Mouse (Mus musculus): ENCODE results near the gene Foxl1. TPM values are rescaled to one million over a fixed set of nuclear protein-coding genes. Genes with fewer than 3 reads are reported as not detected.
A peak's percentile ranks its signal among the peaks of the same experiment; 100 is the strongest.

The Foxl1 gene
- polyA plus RNA-seq, 1 experiment from 2014 or later = 1.1 TPM

- Histone ChIP-seq H3K4me3 (no peak overlapping the region), H3K27ac (replicated peaks) (no peak overlapping the region), H3K36me3 (no peaks in the 10 kb centered on the region), H3K27me3 (ENCODE audit: low read depth, poor library complexity, severe bottlenecking) (no peaks in the 10 kb centered on the region), H3K9me3 (replicated peaks) (no peaks in the 10 kb centered on the region), H3K4me1 (peaks cover 24% of the 10 kb centered on the region)
- 79% methylated on average over 5 of the region's 5 CpGs for WGBS
- DNase-seq (ENCODE audit: low spot score) = no peak
Observed at GRCm38 (mm10) chr8:121168033-121168432, 40.3 kb downstream of the Foxl1 start.

DNA sequence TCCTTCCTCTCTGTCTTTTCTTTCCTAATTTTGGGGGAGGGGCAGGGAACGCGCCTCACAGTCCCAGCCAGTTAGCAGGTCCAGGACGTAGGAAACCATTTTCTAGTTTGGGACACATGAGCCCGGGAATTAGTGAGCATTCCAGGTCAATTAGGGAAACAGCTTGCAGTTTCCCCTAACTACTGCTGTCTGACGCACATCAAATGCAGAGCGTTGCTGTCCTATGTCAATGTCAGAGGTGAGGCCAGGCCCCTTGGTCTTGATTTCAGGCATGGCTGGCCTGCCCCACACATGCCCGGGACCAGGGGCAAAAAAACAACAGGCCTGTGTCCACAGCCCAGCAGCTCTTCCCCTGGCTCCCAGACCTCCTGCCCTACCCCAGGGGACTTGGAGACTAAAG is 42.4 kb downstream of the Foxl1 start:
- no peak overlapping the region; the same call in 1 of the 2 replicates for H3K27ac ChIP-seq (replicated peaks)
- no peaks in the 10 kb centered on the region for H3K36me3 ChIP-seq
- H3K4me3 ChIP-seq = no peak overlapping the region
- 68% methylated on average over 7 of the region's 7 CpGs for WGBS
- no peak for DNase-seq (ENCODE audit: low spot score)
- peaks cover 29% of the 10 kb centered on the region for H3K4me1 ChIP-seq
- no peaks in the 10 kb centered on the region; the same call in 1 of the 2 replicates for H3K27me3 ChIP-seq (ENCODE audit: low read depth, poor library complexity, severe bottlenecking)
- H3K9me3 ChIP-seq (replicated peaks) = no peaks in the 10 kb centered on the region

- no peaks in the 10 kb centered on the region; the same call in 1 of the 2 replicates for H3K27me3 ChIP-seq (ENCODE audit: low read depth, poor library complexity, severe bottlenecking)
- peaks cover 37% of the 10 kb centered on the region for H3K4me1 ChIP-seq
- no peaks in the 10 kb centered on the region for H3K9me3 ChIP-seq (replicated peaks)
- 75% methylated on average over 27 of the region's 27 CpGs for WGBS
- no peak for DNase-seq (ENCODE audit: low spot score)
- no peak overlapping the region for H3K4me3 ChIP-seq
- no peak overlapping the region; the same call in 1 of the 2 replicates for H3K27ac ChIP-seq (replicated peaks)
- H3K36me3 ChIP-seq = no peaks in the 10 kb centered on the region
Observed at GRCm38 (mm10) chr8:121170626-121171552, 43.1 kb downstream of the Foxl1 start.

- Histone ChIP-seq H3K4me1 (peaks cover 41% of the 10 kb centered on the region), H3K9me3 (replicated peaks) (no peaks in the 10 kb centered on the region), H3K27me3 (ENCODE audit: low read depth, poor library complexity, severe bottlenecking) (no peaks in the 10 kb centered on the region; the same call in 1 of the 2 replicates), H3K27ac (replicated peaks) (no peak overlapping the region), H3K36me3 (no peaks in the 10 kb centered on the region), H3K4me3 (no peak overlapping the region)
- no peak for DNase-seq (ENCODE audit: low spot score)
- 85% methylated on average over 8 of the region's 8 CpGs for WGBS
Observed at GRCm38 (mm10) chr8:121172567-121172966, 44.8 kb downstream of the Foxl1 start.

DNA sequence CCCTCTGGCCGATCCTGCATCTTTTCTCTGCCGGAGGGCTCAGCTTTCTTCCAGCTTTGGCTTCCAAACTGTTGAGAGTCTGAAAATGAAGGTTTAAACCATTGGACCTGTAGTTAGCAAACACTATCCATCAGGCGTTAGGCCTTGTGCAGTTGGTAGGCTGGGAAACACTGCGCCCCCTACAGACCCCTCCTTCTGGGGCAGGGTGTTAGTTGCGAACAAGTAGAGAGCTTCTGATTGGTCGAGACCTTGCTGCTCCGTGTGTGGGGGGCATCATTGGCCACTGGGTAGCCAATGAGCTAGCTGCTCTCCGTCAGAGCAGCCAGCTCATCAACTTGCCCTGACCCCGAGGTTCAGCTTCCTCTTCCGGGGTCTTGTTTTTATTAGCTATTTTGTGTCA is 46.4 kb downstream of the Foxl1 start:
- H3K36me3 ChIP-seq = no peaks in the 10 kb centered on the region
- no peaks in the 10 kb centered on the region; the same call in 1 of the 2 replicates for H3K27me3 ChIP-seq (ENCODE audit: low read depth, poor library complexity, severe bottlenecking)
- no peak overlapping the region for H3K27ac ChIP-seq (replicated peaks)
- no peak overlapping the region for H3K4me3 ChIP-seq
- peaks cover 36% of the 10 kb centered on the region for H3K4me1 ChIP-seq
- no peak for DNase-seq (ENCODE audit: low spot score)
- WGBS = 69% methylated on average over 10 of the region's 10 CpGs
- H3K9me3 ChIP-seq (replicated peaks) = no peaks in the 10 kb centered on the region

- no peak overlapping the region for H3K4me3 ChIP-seq
- WGBS = 74% methylated on average over 30 of the region's 30 CpGs
- H3K9me3 ChIP-seq (replicated peaks) = no peaks in the 10 kb centered on the region
- H3K4me1 ChIP-seq = peaks cover 34% of the 10 kb centered on the region
- no peaks in the 10 kb centered on the region; the same call in 1 of the 2 replicates for H3K27me3 ChIP-seq (ENCODE audit: low read depth, poor library complexity, severe bottlenecking)
- no peaks in the 10 kb centered on the region for H3K36me3 ChIP-seq
- no peak for DNase-seq (ENCODE audit: low spot score)
- peak overlapping the region; percentile 13; the same call in 1 of the 2 replicates for H3K27ac ChIP-seq (replicated peaks)
Observed at GRCm38 (mm10) chr8:121174721-121175539, 47.2 kb downstream of the Foxl1 start.

DNA sequence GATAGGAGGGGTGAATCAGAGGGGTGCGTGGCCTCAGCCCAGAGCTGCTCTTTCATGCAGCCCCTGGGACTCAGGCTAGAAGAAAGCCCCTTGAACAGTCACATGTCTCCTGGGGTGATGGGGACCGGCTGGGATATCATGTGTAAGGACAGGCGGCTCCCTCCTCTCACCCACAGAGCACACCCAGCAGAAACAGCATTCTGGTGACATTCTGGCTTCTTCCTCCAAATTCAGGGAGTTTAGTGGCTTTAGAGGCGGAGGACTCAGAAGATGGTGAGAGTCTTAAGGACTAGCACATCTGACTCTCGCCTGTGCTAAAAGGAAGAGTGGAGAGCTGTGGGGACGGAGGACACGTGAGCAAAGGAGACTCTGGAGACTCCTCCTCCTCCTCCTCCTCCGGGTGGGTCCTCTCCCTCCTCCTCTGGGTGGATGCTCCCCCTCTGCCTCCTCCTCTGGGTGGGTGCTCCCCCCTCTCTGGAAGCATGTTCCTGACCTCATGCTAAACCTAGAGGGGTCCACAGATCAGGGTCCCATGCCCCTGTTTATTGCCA is 47.9 kb downstream of the Foxl1 start:
- Histone ChIP-seq H3K27ac (replicated peaks) (peak overlapping the region; percentile 13), H3K36me3 (no peaks in the 10 kb centered on the region), H3K9me3 (replicated peaks) (no peaks in the 10 kb centered on the region), H3K27me3 (ENCODE audit: low read depth, poor library complexity, severe bottlenecking) (no peaks in the 10 kb centered on the region; the same call in 1 of the 2 replicates), H3K4me1 (peaks cover 31% of the 10 kb centered on the region), H3K4me3 (no peak overlapping the region)
- 74% methylated on average over 8 of the region's 8 CpGs for WGBS
- DNase-seq (ENCODE audit: low spot score) = no peak

- Histone ChIP-seq H3K36me3 (no peaks in the 10 kb centered on the region), H3K27ac (replicated peaks) (no peak overlapping the region), H3K9me3 (replicated peaks) (no peaks in the 10 kb centered on the region), H3K4me3 (no peak overlapping the region), H3K4me1 (peaks cover 29% of the 10 kb centered on the region), H3K27me3 (ENCODE audit: low read depth, poor library complexity, severe bottlenecking) (no peaks in the 10 kb centered on the region; the same call in 1 of the 2 replicates)
- no peak for DNase-seq (ENCODE audit: low spot score)
- 27% methylated on average over 3 of the region's 3 CpGs for WGBS
Observed at GRCm38 (mm10) chr8:121176291-121176690, 48.6 kb downstream of the Foxl1 start.

Small RNAs within 50 kb of the gene (microRNA-seq; reads per million reads assigned to microRNA genes)
- gene Gm27530 = not detected

Other genes starting within 250 kb of the Foxl1 start
- gene Foxf1, start 43.6 kb upstream of the Foxl1 start, polyA plus RNA-seq (2016; fragmentation: Nextera tagmentation; extraction: Ambion mirVana) = 0.17 and 1.1 TPM in 2 replicates
- gene Mthfsd, start 19.5 kb upstream of the Foxl1 start, polyA plus RNA-seq (2016; fragmentation: Nextera tagmentation; extraction: Ambion mirVana) = 66.3 and 66.8 TPM in 2 replicates
- 5.1 and 6.1 TPM in 2 replicates for gene Foxc2, start 11.8 kb upstream of the Foxl1 start, polyA plus RNA-seq (2016; fragmentation: Nextera tagmentation; extraction: Ambion mirVana)